Mouse (Mus musculus): Measurements from ENCODE around the gene Dnajb7.
A peak's percentile ranks its signal among the peaks of the same experiment; 100 is the strongest.

The Dnajb7 gene

DNA sequence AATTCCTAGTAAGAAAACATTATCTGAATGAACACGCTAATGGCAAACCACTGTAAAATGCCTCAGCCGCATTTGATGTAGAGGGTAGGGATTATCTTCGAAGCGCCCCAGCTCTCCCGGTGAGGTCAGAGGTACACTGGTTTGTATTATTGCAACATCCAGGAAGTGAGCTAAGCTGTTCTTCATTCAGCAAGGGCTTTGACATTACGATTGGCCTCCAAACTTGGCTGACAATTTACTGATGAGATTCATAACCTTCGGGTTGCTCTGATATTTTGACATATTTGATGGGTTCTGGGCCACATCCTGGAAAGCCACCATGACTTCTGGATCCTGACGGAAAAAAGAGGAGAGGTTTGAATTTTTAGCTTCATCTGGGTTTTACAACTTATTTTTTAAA is 42.9 kb downstream of the Dnajb7 start:
- DNase-seq (ENCODE audit: low read depth), result no peak

DNA sequence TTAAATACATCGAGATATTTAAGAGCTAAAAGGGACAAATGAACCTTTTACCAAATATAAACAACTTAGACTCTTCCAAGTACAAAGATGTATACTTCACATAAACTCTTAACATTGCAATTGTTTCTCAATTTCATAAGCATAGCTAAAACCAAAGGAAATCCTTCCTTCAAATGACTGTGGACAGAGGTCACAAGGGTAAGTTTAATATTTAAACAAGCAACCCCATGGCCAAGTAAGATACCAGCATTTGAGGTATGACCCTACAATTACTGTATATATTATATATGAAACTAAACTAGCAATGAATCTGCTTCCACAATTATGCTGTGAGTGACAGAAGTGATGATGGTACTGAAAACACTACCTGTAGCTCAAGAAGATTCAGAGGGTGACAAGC is 43.8 kb downstream of the Dnajb7 start:
- no peak for DNase-seq (ENCODE audit: low read depth)

DNA sequence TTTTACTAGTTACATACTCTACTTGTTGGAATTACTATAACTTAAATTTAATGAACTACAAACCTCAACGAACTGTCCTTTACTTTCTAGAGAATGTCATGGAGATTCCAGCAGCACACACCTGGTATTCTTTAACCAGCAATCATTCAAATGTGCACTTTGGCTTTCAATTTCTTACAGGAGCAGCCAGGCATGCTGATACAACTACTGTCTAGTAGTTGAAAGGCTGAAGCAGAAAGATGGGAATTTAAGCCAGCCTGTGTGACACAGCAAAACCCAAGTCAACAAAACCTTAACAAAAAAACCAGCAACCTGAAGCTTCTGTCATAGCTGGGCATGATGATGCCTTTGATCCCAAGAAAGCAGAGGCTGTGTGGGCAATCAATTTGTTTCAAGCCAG is 45.6 kb downstream of the Dnajb7 start:
- DNase-seq (ENCODE audit: low read depth), result no peak

DNA sequence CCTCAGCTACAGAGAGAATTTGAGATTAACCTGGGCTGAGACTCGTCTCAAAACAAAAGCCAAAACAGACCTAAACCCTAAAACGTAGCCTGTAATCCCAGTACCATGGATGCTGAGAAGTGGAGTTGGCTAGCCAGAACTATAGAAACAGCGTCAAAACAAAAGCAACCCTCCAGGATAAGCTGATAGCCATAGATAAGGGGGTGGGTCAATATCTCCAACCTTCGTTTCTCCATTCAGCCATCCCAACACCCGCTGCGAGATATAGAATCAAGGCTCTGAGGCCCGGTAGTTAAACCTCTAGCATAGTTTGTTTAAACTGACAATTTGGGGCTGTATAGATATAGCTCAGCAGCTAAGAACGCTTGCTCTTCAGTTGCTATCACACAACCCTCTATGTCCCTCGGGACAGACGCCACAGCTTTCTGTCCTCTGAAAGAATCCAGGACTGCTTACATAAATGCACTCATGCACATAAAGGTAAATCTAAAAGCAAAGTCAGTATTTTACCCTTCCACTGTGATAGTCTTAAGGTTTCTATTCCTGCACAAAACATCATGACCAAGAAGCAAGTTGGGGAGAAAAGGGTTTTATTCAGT is 46.6 kb downstream of the Dnajb7 start:
- peak; percentile 13 for DNase-seq (ENCODE audit: low read depth)

DNA sequence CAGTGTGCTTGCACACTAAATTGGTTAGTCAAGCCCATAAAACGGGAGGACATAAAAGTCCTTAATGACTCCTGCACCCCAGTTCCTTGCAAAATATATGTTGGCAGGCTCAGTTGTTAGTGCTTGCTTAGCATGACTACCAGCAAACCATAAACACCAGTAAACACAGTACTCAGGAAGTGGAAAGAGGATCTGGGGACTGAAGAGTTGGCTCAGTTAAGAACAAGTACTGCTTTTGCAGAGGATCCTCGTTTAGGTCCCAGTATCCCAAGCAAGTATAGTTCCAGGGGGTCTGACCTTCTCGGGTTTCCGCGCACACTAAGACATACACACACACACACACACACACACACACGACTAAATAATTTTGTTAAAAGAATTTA is 47.1 kb downstream of the Dnajb7 start:
- no peak for DNase-seq (ENCODE audit: low read depth)

DNA sequence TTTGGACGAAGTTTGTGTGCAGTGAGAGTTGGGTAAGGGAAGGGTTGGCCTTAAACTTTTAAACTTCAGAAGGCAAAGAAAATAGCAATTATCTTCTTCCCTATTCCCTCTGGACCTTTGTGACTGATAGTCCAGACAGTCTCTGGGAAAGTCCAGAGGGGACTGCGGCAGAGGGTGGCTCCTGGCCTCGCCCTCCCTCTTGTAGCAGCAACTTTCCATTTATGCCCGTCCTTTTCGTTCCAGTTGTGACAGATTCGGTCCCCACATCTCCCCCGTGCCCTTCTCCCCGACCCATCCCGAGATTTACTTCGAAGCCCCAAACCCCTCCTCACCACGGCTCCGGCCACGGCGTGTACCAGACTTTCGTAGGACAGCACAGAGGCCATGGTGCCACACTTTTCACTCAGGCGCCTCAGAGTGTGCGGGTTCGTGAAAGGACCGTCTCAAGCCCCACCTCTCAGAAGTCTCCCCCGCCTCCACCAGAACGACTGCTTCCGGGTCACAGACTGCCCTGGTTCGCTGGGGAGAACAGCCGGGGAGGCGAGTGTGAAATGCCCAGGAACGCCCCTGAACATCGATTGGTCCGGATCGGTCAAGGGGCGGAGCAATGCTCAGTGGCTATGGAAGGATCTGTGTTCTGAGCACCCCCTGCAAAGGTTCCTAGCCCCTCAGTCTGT is 47.6 kb downstream of the Dnajb7 start, which contains the start of gene Slc25a17:
Slc25a17 (minus strand) TSS at position 468 of the 677 bp plus-strand sequence.
- DNase-seq (ENCODE audit: low read depth), result peak; percentile 98

DNA sequence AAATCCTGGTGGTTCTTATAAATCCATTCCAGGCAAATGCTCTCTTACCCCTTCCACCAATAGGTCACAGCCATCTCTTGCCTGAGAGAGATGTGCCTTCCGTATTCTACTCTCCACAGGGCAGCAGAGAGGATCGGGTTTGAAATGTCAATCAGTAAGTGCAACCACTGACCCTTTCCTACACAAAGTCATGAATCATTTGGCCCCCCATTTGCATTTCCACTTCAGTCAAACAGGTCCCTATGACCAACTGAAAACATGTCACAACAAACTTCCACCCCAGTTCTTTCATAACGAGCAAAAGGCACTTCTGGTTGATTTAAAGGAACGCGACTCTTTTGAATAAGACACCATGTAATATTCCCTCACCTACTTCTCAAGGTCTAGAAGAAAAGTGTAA is 48.7 kb downstream of the Dnajb7 start:
- no peak for DNase-seq (ENCODE audit: low read depth)

DNA sequence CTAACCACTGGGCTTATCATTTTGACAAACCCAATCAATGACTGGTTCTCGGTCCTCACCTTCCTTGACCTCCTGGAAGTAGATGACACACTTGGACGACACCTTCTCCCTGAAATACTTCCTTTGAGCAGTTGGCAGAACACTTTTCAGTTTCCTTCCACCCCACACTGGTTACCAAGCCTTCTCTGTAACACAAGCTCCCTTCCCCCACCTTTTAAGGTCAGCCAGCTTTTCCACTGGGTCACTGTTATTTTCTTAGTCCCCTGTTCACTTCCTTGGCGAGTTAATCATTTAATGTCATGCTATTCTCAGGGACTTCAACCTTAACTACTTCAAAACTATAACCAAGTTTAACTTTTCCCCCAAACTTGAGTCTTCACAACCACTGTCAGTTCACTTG is 49.2 kb downstream of the Dnajb7 start:
- DNase-seq (ENCODE audit: low read depth), result no peak

DNA sequence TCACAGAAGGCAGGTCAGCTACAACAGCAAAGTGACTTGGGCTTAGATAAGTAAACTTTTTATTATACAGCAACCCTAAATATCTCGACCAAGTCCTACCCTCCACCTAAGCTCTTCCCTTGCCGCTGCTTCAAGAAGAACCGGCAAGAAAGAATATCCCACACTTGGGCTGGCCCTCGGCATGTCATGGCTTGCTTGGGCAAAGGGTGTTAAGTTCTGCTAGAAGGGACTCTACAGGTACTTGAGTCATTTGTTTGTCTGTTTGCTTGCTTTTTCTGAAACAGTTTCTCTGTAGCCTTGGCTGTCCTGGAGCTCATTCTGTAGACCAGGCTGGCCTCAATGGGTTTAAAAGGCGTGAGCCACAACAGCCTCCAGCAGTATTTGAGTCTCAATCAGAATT is 51.2 kb downstream of the Dnajb7 start:
- DNase-seq (ENCODE audit: low read depth), result no peak

Measured in induced T-regulatory cell, adult 2 months (primary cell).